Mouse (Mus musculus) heart, adult 8-10 months (tissue): ENCODE results near the gene Spon1. TPM values are rescaled to one million over a fixed set of nuclear protein-coding genes. Genes with fewer than 3 reads are reported as not detected.

ENCODE experiments used
- DNase-seq: peaks from one replicate; pipeline ENCODE4 v3.0.0; 2022; ENCODE audit warnings: low spot score
- total RNA-seq, 4 experiments: library from RNA; stranded (reverse); gene quantifications; 2 replicates each; pipeline ENCODE4 v1.2.4; 2022

Gene Spon1
- total RNA-seq, 4 experiments from 2014 or later, result 7.6 to 12.9 (median 11.5) TPM

GRCm38 (mm10) chr7:113903127-113903827 is 137.5 kb downstream of the Spon1 start:
- DNase-seq, result no peak

- no peak for DNase-seq
Observed at GRCm38 (mm10) chr7:113903939-113904338, 138.1 kb downstream of the Spon1 start.

DNA sequence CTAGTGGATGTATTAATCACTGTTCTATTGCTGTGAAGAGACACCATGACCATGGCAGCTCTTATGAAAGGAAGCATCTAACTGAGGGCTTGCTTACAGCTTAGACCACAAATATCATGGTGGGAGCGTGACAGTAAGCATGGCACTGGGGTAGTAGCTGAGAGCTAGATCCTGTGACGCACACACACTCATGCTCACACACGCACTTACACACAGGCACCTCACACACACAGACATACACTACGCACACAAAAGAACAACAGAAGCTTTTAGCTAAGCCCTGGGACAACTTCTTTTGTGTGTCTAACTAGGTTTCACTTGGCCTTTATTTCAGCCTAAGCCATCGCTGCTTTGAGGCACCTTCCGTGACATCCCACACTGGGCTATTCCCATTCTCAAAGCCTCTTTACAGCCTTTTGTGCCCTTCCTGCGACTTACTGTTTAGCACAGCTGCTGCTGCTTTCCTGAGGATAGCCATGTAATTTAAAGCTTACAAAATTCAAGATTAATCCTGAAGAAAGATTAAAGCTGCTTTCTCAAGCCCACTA is 138.6 kb downstream of the Spon1 start:
- DNase-seq, result no peak

DNA sequence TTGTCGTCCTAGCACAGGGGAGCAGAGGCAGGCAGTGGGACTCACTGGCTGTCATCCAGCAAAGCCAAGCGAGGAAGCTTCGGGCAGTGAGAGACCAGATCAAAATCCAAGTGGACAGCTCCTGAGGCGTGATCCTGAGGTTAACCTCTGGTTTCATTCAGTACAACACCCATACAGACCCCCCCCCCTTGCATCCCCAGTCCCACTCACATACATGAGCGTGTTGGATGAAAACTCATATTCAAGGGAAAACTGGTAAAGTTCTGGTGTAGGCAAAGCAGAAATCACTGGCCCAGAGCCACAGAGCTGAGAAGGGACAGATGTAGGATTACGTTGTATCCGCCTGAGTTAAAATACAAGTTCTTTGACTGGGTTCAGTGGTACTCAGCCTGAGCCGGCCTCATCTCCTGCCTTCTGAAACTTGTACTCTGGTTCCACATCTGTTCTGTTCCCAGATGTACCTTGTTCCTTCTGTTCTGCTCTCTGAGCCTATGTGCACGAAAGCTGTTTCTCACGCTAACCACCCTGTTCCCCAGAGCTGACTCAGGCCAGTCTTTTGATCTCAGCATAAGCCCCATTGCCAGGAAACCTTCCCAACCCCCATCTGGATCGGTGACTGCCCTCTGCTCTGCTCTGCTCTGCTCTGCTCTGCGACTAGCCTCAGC is 143.5 kb downstream of the Spon1 start:
- no peak for DNase-seq

GRCm38 (mm10) chr7:113910856-113911255 is 145.1 kb downstream of the Spon1 start:
- no peak for DNase-seq

GRCm38 (mm10) chr7:113915936-113916335 is 150.1 kb downstream of the Spon1 start:
- no peak for DNase-seq

DNA sequence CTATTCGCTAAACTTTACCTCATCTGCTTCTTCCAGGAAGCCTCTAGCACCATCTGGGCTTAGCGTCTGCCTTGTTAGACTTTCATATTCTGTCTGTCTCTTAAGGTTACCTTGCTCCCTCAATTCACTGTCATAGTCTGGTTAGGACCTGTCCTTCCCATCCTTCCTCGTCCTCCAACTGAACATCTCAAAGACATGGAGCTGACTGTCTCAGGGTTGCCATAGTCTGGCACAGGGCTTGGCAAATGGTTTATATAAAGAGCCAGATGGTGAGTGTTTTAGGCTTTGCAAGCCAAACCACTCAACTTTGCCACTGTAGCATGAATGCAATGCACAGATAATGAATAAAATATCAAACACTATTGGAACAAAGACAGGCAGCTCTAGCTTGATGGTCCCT is 153.1 kb downstream of the Spon1 start:
- DNase-seq, result no peak

DNA sequence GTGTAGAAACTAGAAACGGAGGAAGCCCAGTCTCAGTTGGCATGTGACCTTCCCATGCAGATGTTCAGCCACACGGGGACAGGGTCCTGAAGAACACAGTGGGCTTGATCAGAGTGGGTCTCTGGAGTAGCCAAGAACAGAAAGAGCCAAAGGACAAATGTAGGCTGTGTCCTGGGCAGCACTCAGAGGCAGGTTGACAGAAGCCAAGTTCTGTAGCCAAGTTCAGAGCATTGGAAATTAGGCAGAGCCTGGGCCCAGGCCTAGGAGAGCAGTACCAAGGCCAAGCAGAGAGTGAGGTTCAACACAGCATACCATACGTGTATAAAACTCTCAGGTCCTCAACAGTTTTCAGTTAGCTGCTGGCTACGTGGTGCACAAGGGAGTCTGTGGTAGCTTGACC is 153.7 kb downstream of the Spon1 start:
- peak; percentile 19 for DNase-seq

DNA sequence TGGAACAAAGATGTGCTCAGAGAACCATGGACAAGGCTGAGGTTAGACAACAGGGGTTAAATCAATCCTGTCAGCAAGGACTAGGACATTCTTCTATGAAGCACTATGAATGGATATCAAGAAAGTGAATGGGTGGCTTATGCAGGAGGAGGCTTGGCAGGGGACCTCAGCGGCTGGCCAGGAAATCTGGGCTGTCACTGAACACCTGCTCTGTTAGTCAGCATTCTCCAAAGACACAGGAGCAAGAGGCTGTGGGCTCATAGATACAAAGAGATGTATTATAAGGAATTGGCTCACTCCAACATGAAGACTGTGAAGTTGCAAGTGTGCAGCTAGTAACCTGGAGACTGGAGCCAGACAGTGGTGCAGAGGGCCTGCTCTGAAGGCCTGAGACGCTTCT is 154.3 kb downstream of the Spon1 start:
- DNase-seq, result no peak

- DNase-seq, result no peak
Observed at GRCm38 (mm10) chr7:113924561-113924960, 158.8 kb downstream of the Spon1 start.

DNA sequence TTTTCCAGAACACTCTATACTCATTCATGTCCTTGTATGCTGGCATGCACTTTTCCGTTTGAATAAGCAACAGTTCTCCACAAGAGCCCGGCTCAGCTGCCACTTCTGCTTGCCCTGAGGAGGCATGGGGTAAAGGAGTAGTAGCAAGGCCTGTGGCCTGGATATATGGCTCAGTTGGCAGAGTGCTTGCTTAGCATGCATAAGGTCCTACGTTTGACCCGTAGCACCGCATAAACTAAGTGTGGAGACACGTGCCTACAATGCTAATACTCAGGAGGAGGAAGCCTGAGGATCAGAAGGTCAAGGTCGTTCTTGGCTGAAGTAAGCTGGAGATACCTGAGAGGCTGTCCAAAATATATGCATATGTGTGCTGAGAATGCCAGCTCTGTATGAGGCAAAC is 185.1 kb downstream of the Spon1 start:
- DNase-seq, result no peak

DNA sequence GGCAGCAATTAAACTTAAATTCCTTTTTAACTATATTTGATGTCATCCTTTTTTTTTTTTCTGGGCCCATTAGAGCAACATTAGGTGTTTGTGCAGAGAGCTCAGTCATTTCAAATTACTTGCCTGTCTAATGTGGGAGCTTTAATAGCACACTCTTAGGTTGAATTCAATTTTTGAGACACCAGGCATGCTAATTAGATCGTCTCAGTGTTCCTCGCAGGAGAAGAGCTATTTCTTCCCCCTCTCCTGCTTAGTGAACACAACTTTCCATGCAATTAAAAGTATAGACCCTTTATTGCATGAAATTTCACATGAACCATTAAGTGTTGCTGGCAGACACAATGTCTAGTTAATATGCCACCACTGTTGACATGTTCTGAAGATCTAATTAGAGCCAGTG is 189.6 kb downstream of the Spon1 start:
- DNase-seq, result no peak

- DNase-seq, result peak; percentile 16
Observed at GRCm38 (mm10) chr7:113960841-113961499, 195.2 kb downstream of the Spon1 start.

DNA sequence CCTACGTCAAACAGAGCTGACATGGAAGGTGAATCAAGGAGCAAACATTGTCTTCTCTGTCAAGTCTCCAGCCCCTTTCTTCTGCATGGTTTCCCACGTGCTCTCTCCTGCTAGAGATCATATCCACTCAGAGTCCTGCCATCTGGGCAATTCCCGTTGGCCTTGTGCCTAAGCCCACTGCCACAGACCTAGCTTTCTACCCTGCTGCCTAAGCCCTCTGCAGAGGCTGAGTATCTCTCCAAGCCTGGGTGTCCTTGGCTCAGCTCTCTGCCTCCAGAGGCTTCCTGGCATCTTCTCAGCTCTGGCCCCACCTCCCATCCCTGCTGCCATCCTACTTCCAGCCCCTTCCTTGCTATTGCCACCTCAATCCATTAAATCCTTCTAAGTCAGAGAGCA is 195.7 kb downstream of the Spon1 start:
- no peak for DNase-seq

- peak; percentile 75 for DNase-seq
Observed at GRCm38 (mm10) chr7:113962078-113962477, 196.3 kb downstream of the Spon1 start.

DNA sequence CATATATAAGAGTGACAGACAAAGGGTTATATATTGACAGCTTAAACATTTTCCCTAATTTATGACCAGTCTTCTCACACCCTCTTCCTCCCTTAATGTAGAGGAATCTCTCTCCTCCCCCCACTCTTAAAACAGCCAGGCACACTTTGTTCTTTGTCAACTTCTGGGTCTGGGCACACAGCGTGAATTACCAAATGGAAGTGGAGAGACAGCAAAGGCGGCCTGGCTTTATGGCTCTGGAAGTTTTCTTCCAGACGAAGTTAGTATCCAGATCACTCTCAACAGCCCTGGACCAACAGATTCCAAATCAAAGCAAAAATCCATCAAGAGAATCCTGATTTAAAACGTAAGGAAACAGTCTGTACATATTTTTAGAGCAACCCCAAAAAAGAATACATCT is 198.0 kb downstream of the Spon1 start:
- DNase-seq, result peak; percentile 31

- peak; percentile 11 for DNase-seq
Observed at GRCm38 (mm10) chr7:113965625-113966024, 199.8 kb downstream of the Spon1 start.

- DNase-seq, result no peak
Observed at GRCm38 (mm10) chr7:113969182-113969581, 203.4 kb downstream of the Spon1 start.

DNA sequence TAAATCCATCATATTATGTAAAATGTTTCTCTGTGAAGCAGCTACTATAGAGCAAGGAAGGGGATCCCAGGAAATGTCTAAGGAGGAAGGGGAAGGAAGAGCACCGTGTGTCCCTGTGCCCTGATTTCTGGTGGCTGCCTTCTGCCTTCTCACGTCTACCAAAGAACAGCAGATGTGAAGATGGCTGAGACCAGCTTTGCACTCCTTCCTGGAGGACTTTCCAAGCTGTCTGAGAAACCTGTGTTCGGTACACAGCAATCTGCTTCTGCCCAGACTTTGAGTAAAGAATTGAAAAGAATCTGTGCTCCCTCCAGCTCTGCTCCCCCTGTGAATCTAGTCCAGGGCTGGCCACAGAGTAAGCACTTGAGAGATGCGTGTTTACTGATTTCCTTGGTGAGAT is 206.7 kb downstream of the Spon1 start:
- DNase-seq, result no peak

GRCm38 (mm10) chr7:113986406-113987134 is 220.8 kb downstream of the Spon1 start:
- DNase-seq, result peak; percentile 9

DNA sequence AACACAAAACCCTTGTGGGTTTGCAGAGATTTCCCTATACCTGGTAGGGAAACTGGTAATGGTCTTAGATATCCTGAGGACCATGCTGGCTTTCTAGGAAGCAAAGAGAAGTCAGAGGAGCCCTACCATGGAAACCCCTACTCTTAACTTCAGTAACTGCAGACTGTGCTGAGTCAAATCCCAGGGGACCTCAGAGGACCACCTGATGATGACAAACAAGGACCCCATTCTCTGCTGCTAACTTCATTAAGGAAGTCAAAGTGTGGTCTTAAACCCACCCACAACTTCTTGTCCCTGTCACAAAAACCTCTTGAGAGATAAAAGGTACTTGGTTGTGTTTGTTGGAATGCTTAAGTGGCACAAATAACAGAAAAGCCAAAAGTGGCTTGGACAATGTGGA is 222.4 kb downstream of the Spon1 start:
- no peak for DNase-seq
